Mouse (Mus musculus) heart, adult 9 months (tissue): ENCODE measurements at regions not wholly inside any gene's neighbourhood (a gene's known extent, or its start where the extent isn't known, plus 50 kb on each side); places are given as distances from the start of the nearest gene placed in this dataset.
"Not testable (repeated sequence)": the region's sequence is repeated elsewhere in the genome, so short reads cannot be mapped to it uniquely, and the experiment has no call there.

Experiments used
- DNase-seq, 2 experiments: peaks; one replicate each; pipeline ENCODE4 v3.0.0; 2022; ENCODE audit warnings: low spot score in 2 of 2

GRCm38 (mm10) chr10:19494461-19495105, 97.2 kb upstream of the Ifngr1 start:
- DNase-seq = peak; percentile 28 to 67

- DNase-seq = no peak
Observed at GRCm38 (mm10) chr10:19498112-19498511, 93.6 kb upstream of the Ifngr1 start.

GRCm38 (mm10) chr10:19502874-19503273, 88.9 kb upstream of the Ifngr1 start:
- no peak for DNase-seq

GRCm38 (mm10) chr10:19503846-19504765, 87.6 kb upstream of the Ifngr1 start:
- DNase-seq = no peak

GRCm38 (mm10) chr10:19505174-19505573, 86.6 kb upstream of the Ifngr1 start:
- DNase-seq = no peak

GRCm38 (mm10) chr10:19505979-19506378, 85.8 kb upstream of the Ifngr1 start:
- DNase-seq = peak; percentile 32 to 34

GRCm38 (mm10) chr10:19506434-19506833, 85.3 kb upstream of the Ifngr1 start:
- peak; percentile 35 to 49 for DNase-seq

- peak in 1 of 2 experiments; percentile 41 for DNase-seq
Observed at GRCm38 (mm10) chr10:19508221-19508745, 83.5 kb upstream of the Ifngr1 start.

- DNase-seq = no peak
Observed at GRCm38 (mm10) chr10:19510047-19510446, 81.7 kb upstream of the Ifngr1 start.

GRCm38 (mm10) chr10:19514366-19514765, 77.4 kb upstream of the Ifngr1 start:
- DNase-seq = not testable (repeated sequence)

- no peak for DNase-seq
Observed at GRCm38 (mm10) chr10:19514837-19515236, 76.9 kb upstream of the Ifngr1 start.

- DNase-seq = no peak
Observed at GRCm38 (mm10) chr10:19516011-19516410, 75.7 kb upstream of the Ifngr1 start.

GRCm38 (mm10) chr10:19517093-19517492, 74.7 kb upstream of the Ifngr1 start:
- no peak for DNase-seq

- no peak for DNase-seq
Observed at GRCm38 (mm10) chr10:19518763-19519162, 73.0 kb upstream of the Ifngr1 start.

- DNase-seq = peak in 1 of 2 experiments; percentile 31
Observed at GRCm38 (mm10) chr10:19522198-19522597, 69.6 kb upstream of the Ifngr1 start.

- DNase-seq = no peak
Observed at GRCm38 (mm10) chr10:19525939-19526338, 65.8 kb upstream of the Ifngr1 start.

- DNase-seq = no peak
Observed at GRCm38 (mm10) chr10:19526353-19526752, 65.4 kb upstream of the Ifngr1 start.

GRCm38 (mm10) chr10:19529655-19530054, 62.1 kb upstream of the Ifngr1 start:
- DNase-seq = no peak

- no peak for DNase-seq
Observed at GRCm38 (mm10) chr10:19530056-19530455, 61.7 kb upstream of the Ifngr1 start.

- DNase-seq = no peak
Observed at GRCm38 (mm10) chr10:19531452-19531851, 60.3 kb upstream of the Ifngr1 start.

GRCm38 (mm10) chr10:19532790-19533189, 59.0 kb upstream of the Ifngr1 start:
- no peak for DNase-seq

GRCm38 (mm10) chr10:19533846-19534245, 57.9 kb upstream of the Ifngr1 start:
- DNase-seq = no peak
